Mouse (Mus musculus): ENCODE data around the gene Inpp4a. TPM values are rescaled to one million over a fixed set of nuclear protein-coding genes. Genes with fewer than 3 reads are reported as not detected.

The Inpp4a gene
- polyA plus RNA-seq, 1 experiment from 2014 or later: 59.1 TPM

- H3K4me2 ChIP-seq: no peak overlapping the region
- H3K4me1 ChIP-seq (replicated peaks): peaks cover 8% of the 10 kb centered on the region; the same call in 1 of the 2 replicates
- no peak for ATAC-seq (ENCODE audit: low FRiP score)
- no peaks in the 10 kb centered on the region for H3K36me3 ChIP-seq
- no peaks in the 10 kb centered on the region for H3K9me3 ChIP-seq
- H3K9ac ChIP-seq: no peak overlapping the region
- H3K4me3 ChIP-seq: no peak overlapping the region
- H3K27ac ChIP-seq: no peak overlapping the region
- H3K27me3 ChIP-seq: no peaks in the 10 kb centered on the region
- WGBS: 91% methylated on average over 6 of the region's 6 CpGs
These were observed 44.7 kb downstream of the Inpp4a start for GRCm38 (mm10) chr1:37344223-37344916.

- Histone ChIP-seq H3K9me3 (no peaks in the 10 kb centered on the region), H3K4me2 (no peak overlapping the region), H3K27me3 (no peaks in the 10 kb centered on the region), H3K4me1 (replicated peaks) (peaks cover 12% of the 10 kb centered on the region), H3K27ac (no peak overlapping the region), H3K36me3 (no peaks in the 10 kb centered on the region), H3K4me3 (no peak overlapping the region), H3K9ac (no peak overlapping the region)
- 68% methylated on average over 9 of the region's 9 CpGs for WGBS
- ATAC-seq (ENCODE audit: low FRiP score): no peak
These were observed 47.9 kb downstream of the Inpp4a start for GRCm38 (mm10) chr1:37347361-37348080.

GRCm38 (mm10) chr1:37350886-37351651, 51.4 kb downstream of the Inpp4a start:
- Histone ChIP-seq H3K27ac (no peak overlapping the region), H3K27me3 (no peaks in the 10 kb centered on the region), H3K9me3 (no peaks in the 10 kb centered on the region), H3K36me3 (no peaks in the 10 kb centered on the region), H3K4me3 (no peak overlapping the region), H3K4me1 (replicated peaks) (peaks cover 12% of the 10 kb centered on the region), H3K4me2 (no peak overlapping the region), H3K9ac (no peak overlapping the region)
- 47% methylated on average over 7 of the region's 7 CpGs for WGBS
- peak; percentile 62; the same call in 1 of the 2 replicates for ATAC-seq (ENCODE audit: low FRiP score)

GRCm38 (mm10) chr1:37351961-37352360, 52.3 kb downstream of the Inpp4a start:
- Histone ChIP-seq H3K27ac (no peak overlapping the region), H3K27me3 (no peaks in the 10 kb centered on the region), H3K4me1 (replicated peaks) (peaks cover 12% of the 10 kb centered on the region), H3K4me2 (no peak overlapping the region), H3K9me3 (no peaks in the 10 kb centered on the region), H3K9ac (no peak overlapping the region), H3K4me3 (no peak overlapping the region), H3K36me3 (no peaks in the 10 kb centered on the region)
- ATAC-seq (ENCODE audit: low FRiP score): no peak
- 94% methylated on average over 2 of the region's 2 CpGs for WGBS

- Histone ChIP-seq H3K36me3 (peaks cover 9% of the 10 kb centered on the region), H3K9ac (no peak overlapping the region)
- 82% methylated on average over 4 of the region's 4 CpGs for whole genome bisulfite sequencing
These were observed 53.8 kb downstream of the Inpp4a start for GRCm38 (mm10) chr1:37353456-37353855.

GRCm38 (mm10) chr1:37355492-37355891, 55.8 kb downstream of the Inpp4a start:
- H3K27me3 ChIP-seq: no peaks in the 10 kb centered on the region
- H3K4me3 ChIP-seq: no peak overlapping the region
- H3K36me3 ChIP-seq: peaks cover 21% of the 10 kb centered on the region
- H3K4me2 ChIP-seq: no peak overlapping the region
- H3K4me1 ChIP-seq (replicated peaks): peaks cover 7% of the 10 kb centered on the region; the same call in 1 of the 2 replicates
- H3K27ac ChIP-seq: no peak overlapping the region
- no peak overlapping the region for H3K9ac ChIP-seq
- 92% methylated on average over 3 of the region's 3 CpGs for WGBS
- ATAC-seq (ENCODE audit: low FRiP score): no peak
- no peaks in the 10 kb centered on the region for H3K9me3 ChIP-seq

More at GRCm38 (mm10) chr1:37353456-37353855, 53.8 kb downstream of the Inpp4a start:
- Histone ChIP-seq H3K4me1 (replicated peaks) (peaks cover 12% of the 10 kb centered on the region), H3K4me2 (no peak overlapping the region), H3K27ac (no peak overlapping the region), H3K27me3 (no peaks in the 10 kb centered on the region), H3K4me3 (no peak overlapping the region), H3K9me3 (no peaks in the 10 kb centered on the region)
- no peak for ATAC-seq (ENCODE audit: low FRiP score)

- Histone ChIP-seq H3K27ac (no peak overlapping the region), H3K9ac (no peak overlapping the region), H3K4me2 (no peak overlapping the region), H3K27me3 (no peaks in the 10 kb centered on the region), H3K4me1 (replicated peaks) (peaks cover 3% of the 10 kb centered on the region; the same call in 1 of the 2 replicates), H3K36me3 (peaks cover 21% of the 10 kb centered on the region), H3K9me3 (no peaks in the 10 kb centered on the region), H3K4me3 (no peak overlapping the region)
- ATAC-seq (ENCODE audit: low FRiP score): no peak
- 85% methylated on average over 3 of the region's 3 CpGs for WGBS
These were observed 56.6 kb downstream of the Inpp4a start for GRCm38 (mm10) chr1:37356305-37356704.

GRCm38 (mm10) chr1:37357173-37357572, 57.5 kb downstream of the Inpp4a start:
- no peak overlapping the region for H3K4me3 ChIP-seq
- no peaks in the 10 kb centered on the region for H3K4me1 ChIP-seq (replicated peaks)
- ATAC-seq (ENCODE audit: low FRiP score): no peak
- WGBS: 92% methylated on average over 6 of the region's 6 CpGs
- H3K4me2 ChIP-seq: no peak overlapping the region
- peaks cover 23% of the 10 kb centered on the region for H3K36me3 ChIP-seq
- H3K27ac ChIP-seq: no peak overlapping the region
- no peak overlapping the region for H3K9ac ChIP-seq
- H3K9me3 ChIP-seq: no peaks in the 10 kb centered on the region
- no peaks in the 10 kb centered on the region for H3K27me3 ChIP-seq

- Histone ChIP-seq H3K9ac (no peak overlapping the region), H3K27ac (no peak overlapping the region), H3K4me2 (no peak overlapping the region), H3K4me3 (no peak overlapping the region), H3K27me3 (no peaks in the 10 kb centered on the region), H3K9me3 (no peaks in the 10 kb centered on the region), H3K36me3 (peaks cover 34% of the 10 kb centered on the region), H3K4me1 (replicated peaks) (no peaks in the 10 kb centered on the region)
- 89% methylated on average over 8 of the region's 8 CpGs for WGBS
- ATAC-seq (ENCODE audit: low FRiP score): no peak
These were observed 59.0 kb downstream of the Inpp4a start for GRCm38 (mm10) chr1:37358621-37359020.

- H3K27ac ChIP-seq: no peak overlapping the region
- peaks cover 39% of the 10 kb centered on the region for H3K36me3 ChIP-seq
- no peak overlapping the region for H3K4me2 ChIP-seq
- H3K4me1 ChIP-seq (replicated peaks): no peaks in the 10 kb centered on the region
- no peaks in the 10 kb centered on the region for H3K9me3 ChIP-seq
- no peak overlapping the region for H3K4me3 ChIP-seq
- ATAC-seq (ENCODE audit: low FRiP score): no peak
- H3K9ac ChIP-seq: no peak overlapping the region
- no peaks in the 10 kb centered on the region for H3K27me3 ChIP-seq
- WGBS: 89% methylated on average over 6 of the region's 6 CpGs
These were observed 59.9 kb downstream of the Inpp4a start for GRCm38 (mm10) chr1:37359395-37360092.

GRCm38 (mm10) chr1:37360781-37361180, 61.1 kb downstream of the Inpp4a start:
- Histone ChIP-seq H3K4me2 (no peak overlapping the region), H3K4me3 (no peak overlapping the region), H3K9me3 (no peaks in the 10 kb centered on the region), H3K36me3 (peaks cover 39% of the 10 kb centered on the region), H3K4me1 (replicated peaks) (no peaks in the 10 kb centered on the region), H3K9ac (no peak overlapping the region), H3K27ac (no peak overlapping the region), H3K27me3 (no peaks in the 10 kb centered on the region)
- WGBS: 91% methylated on average over 3 of the region's 3 CpGs
- no peak for ATAC-seq (ENCODE audit: low FRiP score)

- H3K9me3 ChIP-seq: no peaks in the 10 kb centered on the region
- peaks cover 52% of the 10 kb centered on the region for H3K36me3 ChIP-seq
- H3K4me2 ChIP-seq: no peak overlapping the region
- no peak for ATAC-seq (ENCODE audit: low FRiP score)
- H3K27me3 ChIP-seq: no peaks in the 10 kb centered on the region
- no peaks in the 10 kb centered on the region for H3K4me1 ChIP-seq (replicated peaks)
- H3K4me3 ChIP-seq: no peak overlapping the region
- no peak overlapping the region for H3K27ac ChIP-seq
- no peak overlapping the region for H3K9ac ChIP-seq
- 91% methylated on average over 10 of the region's 10 CpGs for WGBS
These were observed 63.1 kb downstream of the Inpp4a start for GRCm38 (mm10) chr1:37362721-37363120.
